Mouse (Mus musculus): ENCODE results near the gene Car7. TPM values are rescaled to one million over a fixed set of nuclear protein-coding genes. Genes with fewer than 3 reads are reported as not detected.

Car7 gene
- total RNA-seq (2023), result 1 to 10 TPM; 2.5 to 3.0 TPM

DNA sequence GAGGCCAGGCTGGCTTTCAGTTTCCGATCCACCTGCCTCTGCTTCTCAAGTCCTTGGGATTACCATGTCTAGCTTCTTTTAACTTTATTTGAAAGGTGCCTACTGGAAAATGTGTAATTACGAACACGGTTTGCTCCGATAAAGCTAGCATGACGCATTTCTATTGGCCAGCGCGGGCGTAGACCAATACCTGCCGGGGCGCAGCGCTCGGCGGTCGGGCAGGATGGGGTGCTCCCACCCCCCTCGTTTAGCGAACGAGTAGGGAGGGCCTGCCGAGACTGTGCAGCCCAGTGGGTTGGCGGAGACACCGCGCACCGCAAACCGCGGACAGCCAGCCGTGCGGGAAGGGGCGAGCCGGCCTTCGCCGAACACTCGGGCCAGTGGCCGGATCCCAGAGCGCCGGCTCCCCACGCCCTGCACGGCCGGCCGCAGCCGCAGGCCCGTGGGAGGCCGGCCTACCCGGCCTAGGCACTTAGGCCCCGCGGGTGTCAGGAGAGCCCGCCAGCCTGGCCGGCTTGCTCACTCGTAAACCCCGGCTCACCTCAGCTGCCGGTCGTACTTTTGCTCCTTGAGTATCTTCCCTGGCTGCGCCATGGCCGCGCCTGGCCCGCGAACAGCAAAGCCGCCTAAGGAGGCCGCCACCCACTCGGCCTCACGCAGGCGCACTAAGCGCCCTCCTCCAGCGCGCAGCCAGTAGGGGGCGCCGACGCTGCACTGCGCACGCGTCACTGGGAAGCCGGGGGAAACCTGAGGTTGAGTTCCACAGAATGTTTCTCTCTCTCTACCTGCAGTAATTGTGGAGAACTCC lies at the start of gene Car7, which contains the start of gene Nae1:
Car7 (plus strand) TSS at position 719 of the 808 bp plus-strand sequence.
Nae1 (minus strand) TSS at position 667 of the 808 bp plus-strand sequence.

GRCm38 (mm10) chr8:104509061-104510006 lies 25.2 kb upstream of the Car7 start, which contains the start of gene Terb1:
Gene Terb1 (minus strand): TSS chr8:104509910.

DNA sequence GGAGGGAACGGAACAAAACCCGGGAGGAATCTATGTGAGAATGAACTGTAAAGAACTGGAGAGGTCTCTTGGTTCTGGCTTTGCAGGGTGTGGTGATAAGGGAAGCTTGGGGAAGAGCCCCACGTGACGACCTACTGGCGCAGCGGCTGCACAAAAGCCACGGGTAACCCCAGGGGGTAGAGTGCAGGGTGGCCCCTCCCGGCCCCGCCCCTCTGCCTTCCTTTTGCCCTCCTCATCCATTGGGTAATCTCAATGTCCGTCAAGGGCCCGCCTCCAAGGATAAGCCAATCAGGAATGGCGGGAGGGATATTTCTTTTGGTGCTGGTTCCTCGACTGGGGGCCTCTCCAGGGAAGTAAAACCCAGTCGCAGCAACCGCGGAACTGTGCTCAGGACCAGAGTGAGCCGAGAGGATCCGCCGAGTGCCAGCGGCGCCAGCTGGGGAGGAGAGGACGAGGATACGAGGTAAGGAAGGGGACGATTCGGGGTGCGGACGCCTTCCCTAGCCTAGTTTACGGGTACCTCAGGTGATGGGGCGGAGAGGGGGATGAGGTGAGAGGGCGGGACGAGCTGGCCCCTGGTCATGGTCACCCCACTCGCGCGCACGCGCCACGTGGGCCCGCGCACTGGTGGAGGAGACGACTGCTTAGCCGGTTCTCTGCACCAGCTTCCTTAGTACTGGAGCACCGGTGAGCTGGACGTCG lies 56.8 kb downstream of the Car7 start, which contains the start of gene Pdp2:
Pdp2 (plus strand) TSS at position 319 of the 702 bp plus-strand sequence.

Other genes starting within 250 kb of the Car7 start
- not detected for gene Cmtm2a, start 241.5 kb upstream of the Car7 start, total RNA-seq (2023)
- gene Gm45711, start 224.6 kb upstream of the Car7 start, total RNA-seq (2023), result not detected
- not detected for gene Cmtm1, start 224.5 kb upstream of the Car7 start, total RNA-seq (2023)
- not detected for gene Gm11020, start 213.1 kb upstream of the Car7 start, total RNA-seq (2023)
- not detected for gene Cmtm2b, start 212.5 kb upstream of the Car7 start, total RNA-seq (2023)
- gene Cmtm3, start 195.3 kb upstream of the Car7 start, total RNA-seq (2023), result 10 to 100 TPM; 11.5 to 13.9 TPM
- gene Cmtm4, start 138.9 kb upstream of the Car7 start, total RNA-seq (2023), result 1 to 10 TPM; 3.3 to 4.2 TPM
- 10 to 100 TPM; 78.1 to 79.6 TPM for gene Dync1li2, start 91.6 kb upstream of the Car7 start, total RNA-seq (2023)
- under 1 TPM in 1 of 2 experiments, not detected in 1; 0.26 TPM for gene Terb1, start 24.8 kb upstream of the Car7 start, total RNA-seq (2023)
- 10 to 100 TPM; 43.6 to 51.3 TPM for gene Nae1, start 52 bp upstream of the Car7 start, total RNA-seq (2023)
- 10 to 100 TPM; 10.2 to 13.8 TPM for gene Pdp2, start 56.8 kb downstream of the Car7 start, total RNA-seq (2023)
- gene Cdh16, start 89.7 kb downstream of the Car7 start, total RNA-seq (2023), result 1 to 10 TPM in 1 of 2 experiments, not detected in 1; 1.2 TPM
- 10 to 100 TPM; 25.7 to 27.6 TPM for gene Rrad, start 96.6 kb downstream of the Car7 start, total RNA-seq (2023)
- gene Ciao2b, start 107.3 kb downstream of the Car7 start, total RNA-seq (2023), result 10 to 100 TPM; 33.4 to 43.1 TPM
- gene Ces2a, start 199.3 kb downstream of the Car7 start, total RNA-seq (2023), result not detected